Mouse (Mus musculus) CH12.LX (cell line): ENCODE data around the gene Akr7a5. TPM values are rescaled to one million over a fixed set of nuclear protein-coding genes. Genes with fewer than 3 reads are reported as not detected.

ENCODE experiments used
- DNase-seq: peaks from one replicate; pipeline ENCODE4 v3.0.0-alpha.2; 2013; ENCODE audit errors: extremely low read depth
- H3K27ac ChIP-seq: 2 replicates; pipeline ENCODE4 v1.5.1; 2012; ENCODE audit warnings: low read depth, mild to moderate bottlenecking, control low read depth, moderate library complexity; ENCODE audit not compliant: insufficient read depth
- H3K27me3 ChIP-seq: replicated peaks from 2 replicates; pipeline ENCODE3; 2012; ENCODE audit warnings: inconsistent platforms
- H3K36me3 ChIP-seq, 2 experiments: replicated peaks in 1 of 2; 2 replicates each; pipeline versions ENCODE3 to v1.6.1; 2012; ENCODE audit warnings: inconsistent platforms in 1 of 2, low read length in 1 of 2, mild to moderate bottlenecking in 1 of 2, mixed read lengths in 1 of 2, moderate library complexity in 1 of 2; ENCODE audit not compliant: control insufficient read depth in 1 of 2, insufficient read depth in 1 of 2
- H3K4me1 ChIP-seq, 2 experiments: 2 replicates each; pipeline ENCODE4 v1.6.1; 2012; ENCODE audit warnings: inconsistent platforms in 1 of 2, moderate library complexity in 1 of 2; ENCODE audit not compliant: insufficient read depth in 2 of 2, control insufficient read depth in 1 of 2
- H3K4me2 ChIP-seq: 2 replicates; pipeline ENCODE4 v1.6.1; 2012; ENCODE audit warnings: low read depth, mild to moderate bottlenecking, control low read depth; ENCODE audit not compliant: poor library complexity, insufficient read depth, severe bottlenecking
- H3K4me3 ChIP-seq, 3 experiments: fragments of 150-350 bp in 1 of 3; sonication (generic) in 1 of 3; replicated peaks in 1 of 3; 2 replicates each; pipeline versions ENCODE3 to v1.5.1; 2011 to 2012; ENCODE audit warnings: low read depth in 2 of 3, low read length in 2 of 3, mild to moderate bottlenecking in 2 of 3, moderate library complexity in 2 of 3, control low read depth in 1 of 3, improper control_type of control experiment in 1 of 3, inconsistent platforms in 1 of 3, mixed read lengths in 1 of 3; ENCODE audit not compliant: poor library complexity in 1 of 3
- H3K79me2 ChIP-seq: replicated peaks from 2 replicates; pipeline ENCODE4 v1.6.1; 2012; ENCODE audit warnings: mild to moderate bottlenecking, moderate library complexity; ENCODE audit not compliant: control insufficient read depth, poor library complexity, insufficient read depth, severe bottlenecking; ENCODE audit errors: extremely low read depth
- H3K9ac ChIP-seq: 2 replicates; pipeline ENCODE4 v1.6.1; 2012; ENCODE audit warnings: low read depth, mild to moderate bottlenecking, control low read depth, moderate library complexity; ENCODE audit not compliant: insufficient read depth
- H3K9me3 ChIP-seq: replicated peaks from 2 replicates; pipeline ENCODE3; 2012; ENCODE audit warnings: low read length, inconsistent platforms, mixed read lengths
- CTCF ChIP-seq, 2 experiments: IDR thresholded peaks in 1 of 2; conservative IDR thresholded peaks in 1 of 2; 2 replicates each; pipeline ENCODE4 v1.5.1; 2011 to 2012; ENCODE audit warnings: low read depth in 2 of 2, low read length in 2 of 2, improper control_type of control experiment in 1 of 2, inconsistent platforms in 1 of 2, mild to moderate bottlenecking in 1 of 2, moderate library complexity in 1 of 2
- E2F4 ChIP-seq: IDR thresholded peaks from 2 replicates; pipeline ENCODE4 v1.6.1; 2011; ENCODE audit warnings: low read depth, low read length, improper control_type of control experiment; ENCODE audit not compliant: insufficient replicate concordance
- HCFC1 ChIP-seq: IDR thresholded peaks from 2 replicates; pipeline ENCODE4 v1.6.1; 2012; ENCODE audit warnings: low read depth, mild to moderate bottlenecking, inconsistent platforms, low read length, improper control_type of control experiment
- IRF4 ChIP-seq: IDR thresholded peaks from 2 replicates; pipeline ENCODE4 v1.6.1; 2014; ENCODE audit warnings: low read depth, mild to moderate bottlenecking, inconsistent platforms, low read length, improper control_type of control experiment
- JUN ChIP-seq: IDR thresholded peaks from 2 replicates; pipeline ENCODE4 v1.6.1; 2011; ENCODE audit warnings: low read depth, mild to moderate bottlenecking, low read length, improper control_type of control experiment, moderate library complexity; ENCODE audit not compliant: insufficient read depth
- JUND ChIP-seq: conservative IDR thresholded peaks from 2 replicates; pipeline ENCODE4 v1.6.1; 2011; ENCODE audit warnings: low read depth, low read length, improper control_type of control experiment
- MAFK ChIP-seq: IDR thresholded peaks from 2 replicates; pipeline ENCODE4 v1.6.1; 2011; ENCODE audit warnings: low read length, improper control_type of control experiment; ENCODE audit not compliant: insufficient replicate concordance
- MEF2A ChIP-seq: IDR thresholded peaks from 2 replicates; pipeline ENCODE4 v1.6.1; 2014; ENCODE audit warnings: low read depth, mild to moderate bottlenecking, inconsistent platforms, low read length, improper control_type of control experiment, borderline replicate concordance
- MXI1 ChIP-seq: IDR thresholded peaks from 2 replicates; pipeline ENCODE4 v1.6.1; 2011; ENCODE audit warnings: mild to moderate bottlenecking, low read depth, low read length, improper control_type of control experiment
- PAX5 ChIP-seq: IDR thresholded peaks from 2 replicates; pipeline ENCODE4 v1.6.1; 2012; ENCODE audit warnings: low read length, inconsistent platforms, mixed read lengths
- POLR2A ChIP-seq: IDR thresholded peaks from 2 replicates; pipeline ENCODE4 v1.6.1; 2011; ENCODE audit warnings: low read depth, mild to moderate bottlenecking, improper control_type of control experiment, low read length
- RAD21 ChIP-seq: IDR thresholded peaks from 2 replicates; pipeline ENCODE4 v1.6.1; 2011; ENCODE audit warnings: low read depth, mild to moderate bottlenecking, low read length, improper control_type of control experiment, moderate library complexity
- RCOR1 ChIP-seq: conservative IDR thresholded peaks from 2 replicates; pipeline ENCODE4 v1.6.1; 2012; ENCODE audit warnings: low read depth, mild to moderate bottlenecking, inconsistent platforms, low read length, improper control_type of control experiment
- SIN3A ChIP-seq: IDR thresholded peaks from 2 replicates; pipeline ENCODE4 v1.6.1; 2012; ENCODE audit warnings: low read length, improper control_type of control experiment, inconsistent platforms
- SMC3 ChIP-seq: IDR thresholded peaks from 2 replicates; pipeline ENCODE4 v1.6.1; 2011; ENCODE audit warnings: low read depth, low read length, improper control_type of control experiment
- UBTF ChIP-seq: IDR thresholded peaks from 2 replicates; pipeline ENCODE4 v1.6.1; 2012; ENCODE audit warnings: low read depth, mild to moderate bottlenecking, inconsistent platforms, low read length, improper control_type of control experiment, moderate library complexity
- USF1 ChIP-seq: IDR thresholded peaks from 2 replicates; pipeline ENCODE4 v1.6.1; 2014; ENCODE audit warnings: low read depth, mild to moderate bottlenecking, inconsistent platforms, low read length, improper control_type of control experiment
- USF2 ChIP-seq: conservative IDR thresholded peaks from 2 replicates; pipeline ENCODE4 v1.6.1; 2011; ENCODE audit warnings: low read depth, low read length, improper control_type of control experiment
- ZKSCAN1 ChIP-seq: IDR thresholded peaks from 2 replicates; pipeline ENCODE4 v1.6.1; 2012; ENCODE audit warnings: low read depth, inconsistent platforms, low read length, improper control_type of control experiment, borderline replicate concordance
- ZMIZ1 ChIP-seq: IDR thresholded peaks from 2 replicates; pipeline ENCODE4 v1.6.1; 2012; ENCODE audit warnings: low read depth, mild to moderate bottlenecking, inconsistent platforms, low read length, improper control_type of control experiment
- dilution Hi-C: fragments of 300-500 bp; cut with MboI; formaldehyde crosslinking; loops from 2 replicates; pipeline ENCODE4 v1.14.3; 2020; ENCODE audit warnings: low sequenced_read_pairs; ENCODE audit not compliant: extremely low pct_unique_long_range_greater_than_20kb, extremely low pct_ligation_motif_present
- in situ Hi-C: fragments of 300-500 bp; cut with MboI; formaldehyde crosslinking; loops from 3 replicates; pipeline ENCODE4 v1.14.3; 2019; ENCODE audit warnings: low sequenced_read_pairs, low pct_ligation_motif_present, low pct_unique_long_range_greater_than_20kb, mixed read lengths
- polyA plus RNA-seq: library from polyadenylated mRNA; unstranded; fragments of >175 nt; gene quantifications from 2 replicates; pipeline ENCODE4 v1.2.1, GENCODE M21; 2012; ENCODE audit warnings: low read depth; ENCODE audit not compliant: insufficient read length
- total RNA-seq, 2 experiments: library from RNA; depleted of rRNA; stranded (reverse); fragments of 300-350 nt in 1 of 2; fragments of >200 nt in 1 of 2; gene quantifications; 2 replicates each; pipeline ENCODE4 v1.2.3; 2012 to 2014

Akr7a5 gene
- total and polyA plus RNA-seq, 3 experiments: 24.2 to 37.7 (median 27.0) TPM

DNA sequence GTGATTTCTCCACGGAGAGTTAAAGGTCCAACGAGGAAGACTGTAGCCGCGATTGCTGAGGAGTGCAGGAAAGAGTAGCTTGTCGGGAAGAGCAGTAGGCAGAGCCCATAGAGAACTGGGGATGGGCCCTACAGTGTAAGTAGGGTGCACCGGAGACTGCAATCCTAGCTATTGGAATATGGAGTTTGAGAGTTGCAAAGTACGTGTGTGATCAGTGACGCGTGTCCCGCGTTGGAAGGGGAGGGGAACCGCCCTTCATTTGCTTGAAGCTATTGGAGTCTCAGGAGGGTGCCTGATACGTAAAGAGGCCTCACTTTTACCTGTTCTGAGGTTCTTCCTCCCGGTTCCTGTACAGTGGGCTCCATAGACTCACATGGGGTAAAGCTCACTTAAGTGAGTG is 1.2 kb downstream of the Akr7a5 start:
- Histone ChIP-seq H3K4me1 (peaks cover 32 to 69% of the 10 kb centered on the region in 2 experiments), H3K4me2 (peak overlapping the region; percentile 98), H3K4me3 (peak overlapping the region; percentile 36 to 84 (median 83)), H3K9ac (peak overlapping the region; percentile 36; the same call in 1 of the 2 replicates), H3K27me3 (peaks cover 8% of the 10 kb centered on the region), H3K79me2 (no peaks in the 10 kb centered on the region), H3K27ac (no peak overlapping the region), H3K36me3 (peaks cover 0 to 21% of the 10 kb centered on the region in 2 experiments), H3K9me3 (no peaks in the 10 kb centered on the region)
- in situ Hi-C loops (no loop called here), dilution Hi-C loops (no loop called here)
- DNase-seq: no peak
- no peak for TF ChIP-seq RAD21
- no peak for TF ChIP-seq PAX5
- no peak for TF ChIP-seq JUN
- TF ChIP-seq USF2: no peak
- TF ChIP-seq MAFK: no peak

DNA sequence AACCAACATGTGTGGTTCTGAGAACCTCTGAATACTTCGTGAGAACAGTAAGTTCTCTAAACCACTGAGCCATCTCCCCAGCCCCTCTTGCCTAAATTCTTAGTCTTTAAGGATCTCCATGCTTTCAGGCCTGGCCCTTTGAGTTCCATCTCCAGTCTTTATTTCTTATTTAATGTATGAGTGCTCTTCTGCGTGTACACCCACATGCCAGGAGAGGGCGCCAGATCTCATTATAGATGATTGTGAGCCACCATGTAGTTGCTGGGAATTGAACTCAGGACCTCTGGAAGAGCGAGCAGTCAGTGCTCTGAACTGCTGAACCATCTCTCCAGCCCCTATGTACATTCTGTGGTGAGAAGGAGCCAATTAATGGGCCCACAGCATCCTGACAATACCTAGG is 2.1 kb downstream of the Akr7a5 start:
- H3K4me2 ChIP-seq: no peak overlapping the region
- no peaks in the 10 kb centered on the region for H3K79me2 ChIP-seq
- DNase-seq: peak; percentile 55
- no peak overlapping the region for H3K4me3 ChIP-seq
- dilution Hi-C loops: no loop called here
- H3K4me1 ChIP-seq: peaks cover 30 to 73% of the 10 kb centered on the region in 2 experiments
- peaks cover 0 to 27% of the 10 kb centered on the region in 2 experiments for H3K36me3 ChIP-seq
- no peak overlapping the region for H3K27ac ChIP-seq
- 0 out of 2 replicates have a peak, but pooled peaks have one; percentile 35 for TF ChIP-seq SIN3A
- TF ChIP-seq MEF2A: no peak
- peak; percentile 22 for TF ChIP-seq RAD21
- TF ChIP-seq MXI1: no peak
- TF ChIP-seq UBTF: no peak
- no peak for TF ChIP-seq IRF4
- no peak for TF ChIP-seq ZKSCAN1
- TF ChIP-seq RCOR1: no peak
- peak; percentile 35 for TF ChIP-seq SMC3
- no peak for TF ChIP-seq HCFC1
- no peak for TF ChIP-seq ZMIZ1
- no peak for TF ChIP-seq JUND
- no peak for TF ChIP-seq USF1
- TF ChIP-seq PAX5: no peak
- TF ChIP-seq CTCF (conservative IDR thresholded peaks at IDR 0.05 in 1 of 2, IDR thresholded peaks at IDR 0.05 in 1 of 2; ENCODE audit: low read depth in 2 of 2, low read length in 2 of 2): peak; percentile 35 to 60; a peak in 2 of 4 replicates
- no peak for TF ChIP-seq POLR2A
- no peak for TF ChIP-seq USF2
- TF ChIP-seq E2F4: no peak
- in situ Hi-C loops: no loop called here
- H3K9ac ChIP-seq: no peak overlapping the region
- H3K27me3 ChIP-seq: peaks cover 8% of the 10 kb centered on the region
- no peaks in the 10 kb centered on the region for H3K9me3 ChIP-seq
